Mouse (Mus musculus) megakaryocyte, embryonic 14.5 days (primary cell): Measurements from ENCODE around the gene Mtg1.

Experiments used
- FLI1 ChIP-seq: IDR thresholded peaks from 2 replicates; pipeline ENCODE4 v1.6.1; 2012; ENCODE audit warnings: low read length, inconsistent platforms, mixed read lengths
- GATA1 ChIP-seq: IDR thresholded peaks from 3 replicates; pipeline ENCODE4 v1.6.1; 2012; ENCODE audit warnings: mixed read lengths, low read length, inconsistent platforms, borderline replicate concordance

- TF ChIP-seq GATA1 (no peak), FLI1 (no peak)
Measured at GRCm38 (mm10) chr7:140090601-140091000, 46.8 kb upstream of the Mtg1 start.
